Mouse (Mus musculus) myocyte (in vitro differentiated cells): ENCODE results near the gene Ubap2.

ENCODE experiments used
- E2F4 ChIP-seq: IDR thresholded peaks from one replicate; pipeline ENCODE4 v1.6.1; 2011; ENCODE audit warnings: mild to moderate bottlenecking, control low read depth, moderate library complexity; ENCODE audit not compliant: insufficient read depth
- MAX ChIP-seq: IDR thresholded peaks from one replicate; pipeline ENCODE4 v1.6.1; 2011; ENCODE audit warnings: low read depth, mild to moderate bottlenecking, control low read depth
- MYOD1 ChIP-seq, 3 experiments: IDR thresholded peaks; one replicate each; pipeline ENCODE4 v1.6.1; 2011; ENCODE audit warnings: control low read depth in 2 of 3, low read depth in 2 of 3, mild to moderate bottlenecking in 2 of 3, moderate library complexity in 1 of 3; ENCODE audit not compliant: insufficient read length in 2 of 3, control insufficient read depth in 1 of 3
- POLR2A ChIP-seq: IDR thresholded peaks from one replicate; pipeline ENCODE4 v1.6.1; 2011; ENCODE audit warnings: low read depth, mild to moderate bottlenecking, control low read depth, moderate library complexity; ENCODE audit not compliant: insufficient read length
- POLR2AphosphoS2 ChIP-seq: IDR thresholded peaks from one replicate; pipeline ENCODE4 v1.6.1; 2011; ENCODE audit warnings: low read depth, control low read depth; ENCODE audit not compliant: insufficient read length
- TCF3 ChIP-seq: IDR thresholded peaks from one replicate; pipeline ENCODE4 v1.6.1; 2011; ENCODE audit warnings: low read depth, control low read depth; ENCODE audit not compliant: insufficient read length
- USF1 ChIP-seq: IDR thresholded peaks from one replicate; pipeline ENCODE4 v1.6.1; 2011; ENCODE audit warnings: low read depth, mild to moderate bottlenecking, control low read depth, moderate library complexity

- TF ChIP-seq POLR2A = no peak
- no peak for TF ChIP-seq E2F4
- no peak for TF ChIP-seq POLR2AphosphoS2
- no peak for TF ChIP-seq MYOD1 (IDR thresholded peaks at IDR 0.05; ENCODE audit: control insufficient read depth in 1 of 3, insufficient read length in 2 of 3, low read depth in 2 of 3)
- no peak for TF ChIP-seq USF1
- no peak for TF ChIP-seq MAX
- no peak for TF ChIP-seq TCF3
These were observed 66.9 kb downstream of the Ubap2 start for GRCm38 (mm10) chr4:41208050-41208449.
